Mouse (Mus musculus): ENCODE measurements around the gene Cbx2. TPM values are rescaled to one million over a fixed set of nuclear protein-coding genes. Genes with fewer than 3 reads are reported as not detected.

Gene Cbx2
- polyA plus RNA-seq, 1 experiment from 2014 or later: 9.8 TPM

DNA sequence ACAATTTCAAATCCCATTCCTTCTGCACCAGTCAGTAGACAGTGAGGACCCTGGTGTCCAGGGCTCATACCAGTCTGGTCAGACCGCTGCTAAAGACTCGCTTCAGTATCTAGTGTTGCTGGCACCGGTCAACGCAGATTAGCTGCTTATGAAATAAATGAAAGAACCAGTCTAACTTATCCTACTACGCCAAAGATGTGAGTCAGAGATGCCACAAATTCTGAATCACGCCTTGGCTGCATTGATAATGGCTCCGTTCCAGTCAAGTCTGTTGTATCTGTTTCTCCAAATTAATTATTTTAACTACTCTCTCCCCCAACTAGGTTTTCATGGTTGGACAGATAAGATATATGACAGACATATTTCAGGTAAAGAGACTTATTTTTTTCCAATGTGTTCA lies 1.6 kb upstream of the Cbx2 start:
- peaks cover 27 to 28% of the 10 kb centered on the region in 2 experiments for H3K4me1 ChIP-seq (ENCODE audit: control insufficient read depth in 2 of 2, insufficient read depth in 2 of 2, low read length in 2 of 2)
- no peaks in the 10 kb centered on the region for H3K36me3 ChIP-seq (ENCODE audit: control insufficient read depth, insufficient read depth, low read length)
- no peaks in the 10 kb centered on the region for H3K9me3 ChIP-seq (ENCODE audit: control insufficient read depth, low read length)
- H3K4me2 ChIP-seq (ENCODE audit: low read length): no peak overlapping the region
- H3K4me3 ChIP-seq (ENCODE audit: control insufficient read depth in 1 of 2, insufficient read depth in 1 of 2, low read depth in 1 of 2, low read length in 2 of 2): no peak overlapping the region
- no peak overlapping the region for H3K27ac ChIP-seq (replicated peaks in 1 of 2; ENCODE audit: control insufficient read depth in 1 of 2, insufficient read depth in 1 of 2, low read depth in 2 of 2, low read length in 2 of 2)
- WGBS: 76% methylated on average over 7 of the region's 7 CpGs
- peaks cover 22% of the 10 kb centered on the region for H3K27me3 ChIP-seq (ENCODE audit: control insufficient read depth, insufficient read depth, low read length)
- H3K9ac ChIP-seq (ENCODE audit: low read length): no peak overlapping the region
- no peak for ATAC-seq (ENCODE audit: insufficient number of reproducible peaks, insufficient read depth, low FRiP score, low read depth)

- H3K27ac ChIP-seq (replicated peaks in 1 of 2; ENCODE audit: control insufficient read depth in 1 of 2, insufficient read depth in 1 of 2, low read depth in 2 of 2, low read length in 2 of 2): peak overlapping the region in 1 of 2 experiments; percentile 77; a peak in 1 of 4 replicates
- 5% methylated on average over 42 of the region's 42 CpGs for WGBS
- H3K4me3 ChIP-seq (ENCODE audit: control insufficient read depth in 1 of 2, insufficient read depth in 1 of 2, low read depth in 1 of 2, low read length in 2 of 2): peak overlapping the region; percentile 90 to 92
- H3K4me1 ChIP-seq (ENCODE audit: control insufficient read depth in 2 of 2, insufficient read depth in 2 of 2, low read length in 2 of 2): peaks cover 34% of the 10 kb centered on the region in 2 experiments
- H3K27me3 ChIP-seq (ENCODE audit: control insufficient read depth, insufficient read depth, low read length): peaks cover 22% of the 10 kb centered on the region
- H3K4me2 ChIP-seq (ENCODE audit: low read length): peak overlapping the region; percentile 85
- H3K36me3 ChIP-seq (ENCODE audit: control insufficient read depth, insufficient read depth, low read length): peaks cover 10% of the 10 kb centered on the region
- ATAC-seq (ENCODE audit: insufficient number of reproducible peaks, insufficient read depth, low FRiP score, low read depth): no peak
- H3K9me3 ChIP-seq (ENCODE audit: control insufficient read depth, low read length): no peaks in the 10 kb centered on the region
- H3K9ac ChIP-seq (ENCODE audit: low read length): peak overlapping the region; percentile 86
Observed at GRCm38 (mm10) chr11:119022068-119022894, 481 bp upstream of the Cbx2 start.

DNA sequence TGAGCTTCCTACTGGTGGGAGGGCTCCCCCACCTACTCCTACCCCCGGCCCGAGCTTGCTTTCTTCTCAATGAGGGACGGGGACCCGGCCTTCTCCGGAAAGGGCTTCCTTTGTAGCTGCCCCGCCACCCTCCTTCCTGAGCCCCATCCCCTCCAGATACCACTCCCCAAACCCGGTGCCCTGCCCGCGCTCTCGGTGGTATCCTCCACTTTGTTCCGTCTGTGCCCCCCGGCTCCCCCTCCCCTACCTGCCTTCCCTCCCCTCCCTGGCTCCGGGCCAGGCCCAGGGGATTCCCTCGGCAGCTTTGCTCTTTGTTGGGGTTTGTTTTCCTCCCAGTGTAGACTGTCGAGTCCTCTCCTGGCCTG lies 836 bp downstream of the Cbx2 start:
- ATAC-seq (ENCODE audit: insufficient number of reproducible peaks, insufficient read depth, low FRiP score, low read depth): peak; percentile 13; the same call in 1 of the 2 replicates
- Histone ChIP-seq H3K4me2 (ENCODE audit: low read length) (peak overlapping the region; percentile 85), H3K9ac (ENCODE audit: low read length) (peak overlapping the region; percentile 86), H3K36me3 (ENCODE audit: control insufficient read depth, insufficient read depth, low read length) (peaks cover 23% of the 10 kb centered on the region), H3K27me3 (ENCODE audit: control insufficient read depth, insufficient read depth, low read length) (peaks cover 17% of the 10 kb centered on the region), H3K9me3 (ENCODE audit: control insufficient read depth, low read length) (no peaks in the 10 kb centered on the region), H3K27ac (replicated peaks in 1 of 2; ENCODE audit: control insufficient read depth in 1 of 2, insufficient read depth in 1 of 2, low read depth in 2 of 2, low read length in 2 of 2) (peak overlapping the region; percentile 43 to 77; a peak in 3 of 4 replicates), H3K4me1 (ENCODE audit: control insufficient read depth in 2 of 2, insufficient read depth in 2 of 2, low read length in 2 of 2) (peaks cover 34% of the 10 kb centered on the region in 2 experiments), H3K4me3 (ENCODE audit: control insufficient read depth in 1 of 2, insufficient read depth in 1 of 2, low read depth in 1 of 2, low read length in 2 of 2) (peak overlapping the region; percentile 90 to 92)
- WGBS: under 1% methylated on average over 15 of the region's 15 CpGs

GRCm38 (mm10) chr11:119024260-119024659 lies 1.5 kb downstream of the Cbx2 start:
- H3K36me3 ChIP-seq (ENCODE audit: control insufficient read depth, insufficient read depth, low read length): peaks cover 30% of the 10 kb centered on the region
- H3K9me3 ChIP-seq (ENCODE audit: control insufficient read depth, low read length): no peaks in the 10 kb centered on the region
- peak overlapping the region; percentile 86 for H3K9ac ChIP-seq (ENCODE audit: low read length)
- H3K27me3 ChIP-seq (ENCODE audit: control insufficient read depth, insufficient read depth, low read length): peaks cover 16% of the 10 kb centered on the region
- peak overlapping the region in 1 of 2 experiments; percentile 77; a peak in 1 of 4 replicates for H3K27ac ChIP-seq (replicated peaks in 1 of 2; ENCODE audit: control insufficient read depth in 1 of 2, insufficient read depth in 1 of 2, low read depth in 2 of 2, low read length in 2 of 2)
- no peak for ATAC-seq (ENCODE audit: insufficient number of reproducible peaks, insufficient read depth, low FRiP score, low read depth)
- WGBS: 19% methylated on average over 7 of the region's 7 CpGs
- H3K4me2 ChIP-seq (ENCODE audit: low read length): peak overlapping the region; percentile 85
- peaks cover 34% of the 10 kb centered on the region in 2 experiments for H3K4me1 ChIP-seq (ENCODE audit: control insufficient read depth in 2 of 2, insufficient read depth in 2 of 2, low read length in 2 of 2)
- peak overlapping the region; percentile 90 to 92 for H3K4me3 ChIP-seq (ENCODE audit: control insufficient read depth in 1 of 2, insufficient read depth in 1 of 2, low read depth in 1 of 2, low read length in 2 of 2)

- H3K27ac ChIP-seq (replicated peaks in 1 of 2; ENCODE audit: control insufficient read depth in 1 of 2, insufficient read depth in 1 of 2, low read depth in 2 of 2, low read length in 2 of 2): no peak overlapping the region; a peak in 1 of 4 replicates
- H3K4me3 ChIP-seq (ENCODE audit: control insufficient read depth in 1 of 2, insufficient read depth in 1 of 2, low read depth in 1 of 2, low read length in 2 of 2): no peak overlapping the region
- ATAC-seq (ENCODE audit: insufficient number of reproducible peaks, insufficient read depth, low FRiP score, low read depth): no peak
- H3K4me2 ChIP-seq (ENCODE audit: low read length): peak overlapping the region; percentile 29
- peaks cover 44% of the 10 kb centered on the region for H3K36me3 ChIP-seq (ENCODE audit: control insufficient read depth, insufficient read depth, low read length)
- no peaks in the 10 kb centered on the region for H3K9me3 ChIP-seq (ENCODE audit: control insufficient read depth, low read length)
- peak overlapping the region; percentile 36; the same call in 1 of the 2 replicates for H3K9ac ChIP-seq (ENCODE audit: low read length)
- H3K27me3 ChIP-seq (ENCODE audit: control insufficient read depth, insufficient read depth, low read length): peaks cover 4% of the 10 kb centered on the region
- WGBS: 34% methylated on average over 12 of the region's 12 CpGs
- H3K4me1 ChIP-seq (ENCODE audit: control insufficient read depth in 2 of 2, insufficient read depth in 2 of 2, low read length in 2 of 2): peaks cover 34% of the 10 kb centered on the region in 2 experiments
Observed at GRCm38 (mm10) chr11:119026203-119026602, 3.4 kb downstream of the Cbx2 start.

DNA sequence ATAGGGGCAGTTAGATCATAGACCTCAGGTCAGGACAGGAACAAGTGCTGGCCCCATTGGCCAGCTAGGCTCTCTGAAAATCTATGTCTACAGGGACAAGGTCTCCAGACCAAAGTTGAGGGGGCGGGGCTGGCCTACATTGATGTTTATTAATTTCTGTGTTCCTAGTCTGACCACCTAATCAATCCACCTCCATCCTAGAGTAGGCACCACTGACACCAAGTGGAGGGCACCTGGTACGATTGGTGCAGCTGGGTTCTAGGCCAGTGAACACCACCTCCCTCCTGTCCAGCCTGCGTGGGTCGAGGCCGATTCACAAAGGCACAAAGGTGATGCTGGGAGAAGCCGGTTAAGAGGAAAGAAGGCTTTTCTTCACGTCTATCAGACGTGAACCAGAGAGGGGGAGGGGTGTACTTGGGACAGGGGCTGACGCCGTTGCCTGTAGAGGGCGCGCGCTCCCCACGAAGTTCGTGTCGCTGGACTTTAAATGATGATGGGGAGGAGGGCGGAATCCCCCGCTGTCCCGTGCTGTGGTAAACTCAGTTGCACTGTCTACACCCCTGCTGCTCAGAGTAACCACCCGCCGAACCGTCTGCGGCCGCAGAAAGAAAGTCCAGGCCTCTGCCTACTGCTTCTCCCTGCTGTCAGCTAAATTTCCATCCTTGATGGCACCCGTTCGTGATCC lies 11.3 kb downstream of the Cbx2 start:
- WGBS: 1% methylated on average over 26 of the region's 26 CpGs

DNA sequence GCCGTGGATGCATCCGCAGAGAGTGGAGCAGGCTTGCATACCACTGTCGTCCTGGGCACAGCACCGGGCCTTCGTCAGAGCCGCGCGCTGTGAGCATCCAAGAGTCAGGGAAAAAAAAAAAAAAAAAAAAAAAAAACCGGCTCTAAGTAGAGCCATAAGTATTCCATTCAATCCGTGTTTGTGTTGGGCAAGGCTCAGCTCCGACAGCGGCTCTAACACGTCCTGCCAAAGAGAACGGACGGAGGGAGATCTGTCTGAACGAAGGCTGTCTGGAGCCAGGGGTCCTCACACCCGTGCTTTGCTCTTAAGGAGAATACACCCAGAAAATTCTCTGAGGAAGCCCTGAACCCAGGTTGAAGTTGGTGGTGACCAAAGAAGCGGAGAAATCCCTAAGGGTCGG lies 11.9 kb downstream of the Cbx2 start:
- Histone ChIP-seq H3K36me3 (ENCODE audit: control insufficient read depth, insufficient read depth, low read length) (peaks cover 24% of the 10 kb centered on the region), H3K27ac (replicated peaks in 1 of 2; ENCODE audit: control insufficient read depth in 1 of 2, insufficient read depth in 1 of 2, low read depth in 2 of 2, low read length in 2 of 2) (no peak overlapping the region), H3K4me2 (ENCODE audit: low read length) (peak overlapping the region; percentile 60), H3K9ac (ENCODE audit: low read length) (no peak overlapping the region), H3K9me3 (ENCODE audit: control insufficient read depth, low read length) (no peaks in the 10 kb centered on the region), H3K4me3 (ENCODE audit: control insufficient read depth in 1 of 2, insufficient read depth in 1 of 2, low read depth in 1 of 2, low read length in 2 of 2) (peak overlapping the region in 1 of 2 experiments; percentile 25; a peak in 2 of 4 replicates), H3K4me1 (ENCODE audit: control insufficient read depth in 2 of 2, insufficient read depth in 2 of 2, low read length in 2 of 2) (peaks cover 5 to 17% of the 10 kb centered on the region in 2 experiments; a peak in 3 of 4 replicates), H3K27me3 (ENCODE audit: control insufficient read depth, insufficient read depth, low read length) (peaks cover 59% of the 10 kb centered on the region)
- WGBS: 2% methylated on average over 19 of the region's 19 CpGs
- ATAC-seq (ENCODE audit: insufficient number of reproducible peaks, insufficient read depth, low FRiP score, low read depth): no peak

More for the DNA sequence above, 11.3 kb downstream of the Cbx2 start:
- Histone ChIP-seq H3K4me2 (ENCODE audit: low read length) (peak overlapping the region; percentile 60), H3K9ac (ENCODE audit: low read length) (no peak overlapping the region), H3K27me3 (ENCODE audit: control insufficient read depth, insufficient read depth, low read length) (peaks cover 56% of the 10 kb centered on the region), H3K9me3 (ENCODE audit: control insufficient read depth, low read length) (no peaks in the 10 kb centered on the region), H3K4me1 (ENCODE audit: control insufficient read depth in 2 of 2, insufficient read depth in 2 of 2, low read length in 2 of 2) (peaks cover 5 to 16% of the 10 kb centered on the region in 2 experiments; a peak in 3 of 4 replicates), H3K27ac (replicated peaks in 1 of 2; ENCODE audit: control insufficient read depth in 1 of 2, insufficient read depth in 1 of 2, low read depth in 2 of 2, low read length in 2 of 2) (no peak overlapping the region), H3K36me3 (ENCODE audit: control insufficient read depth, insufficient read depth, low read length) (peaks cover 27% of the 10 kb centered on the region), H3K4me3 (ENCODE audit: control insufficient read depth in 1 of 2, insufficient read depth in 1 of 2, low read depth in 1 of 2, low read length in 2 of 2) (peak overlapping the region in 1 of 2 experiments; percentile 25; a peak in 2 of 4 replicates)
- no peak for ATAC-seq (ENCODE audit: insufficient number of reproducible peaks, insufficient read depth, low FRiP score, low read depth)

Measured in heart, embryonic 14.5 days (tissue).